In genomic region chr8:20122067-20122925, GRCm38 (mm10) we compare ENCODE assay signal across 8 mouse cellular contexts.
DNase-seq lines count a peak whose midpoint lies in the region; ATAC-seq and TF ChIP-seq lines count a peak whose summit lies in the region.
"Not testable (repeated sequence)": the region's sequence is repeated elsewhere in the genome, so short reads cannot be mapped to it uniquely, and the experiment has no call there.

No protein-coding gene starts in this region.

- peak; percentile 68; the same call in 1 of the 2 replicates for TF ChIP-seq POLR2A in bone marrow, adult 2 months (IDR thresholded peaks at IDR 0.05; ENCODE audit: borderline replicate concordance, control insufficient read depth, low read depth, low read length)
- TF ChIP-seq POLR2A in limb, embryonic 14.5 days (IDR thresholded peaks at IDR 0.05; ENCODE audit: borderline replicate concordance, extremely low read depth, insufficient read depth, insufficient read length), result 0 out of 2 replicates have a peak, but pooled peaks have one; percentile 44

- 9% methylated on average over 70 of the region's 72 CpGs for WGBS in bone marrow, adult 2 months
- 13% methylated on average over 64 of the region's 72 CpGs for WGBS in embryonic facial prominence, embryonic 15.5 days
- 16% methylated on average over 50 of the region's 72 CpGs for WGBS in limb, embryonic 14.5 days
- WGBS in midbrain, postnatal 0 days, result 16% methylated on average over 56 of the region's 72 CpGs

- not testable (repeated sequence) for H3K36me3 ChIP-seq in embryonic facial prominence, embryonic 15.5 days; limb, embryonic 14.5 days (ENCODE audit: control insufficient read depth, insufficient read depth, low read length); midbrain, postnatal 0 days (ENCODE audit: insufficient read depth, low read length)

- DNase-seq in 416B (ENCODE audit: low read depth), result peak; percentile 89
- DNase-seq in heart, adult 8-10 months (ENCODE audit: low spot score), result peak; percentile 100
- peak; percentile 100 for DNase-seq in kidney, adult 9 months
- DNase-seq in limb, embryonic 14.5 days (ENCODE audit: low spot score), result peak; percentile 94
- DNase-seq in midbrain, postnatal 0 days (ENCODE audit: low spot score), result peak; percentile 98
- peak; percentile 98 to 100 for DNase-seq in spleen, postnatal 14 days (ENCODE audit: low spot score in 2 of 2)

- H3K27ac ChIP-seq in bone marrow, adult 2 months (ENCODE audit: control insufficient read depth, insufficient read depth, low read depth, low read length, poor library complexity), result peak overlapping the region; percentile 64
- H3K27ac ChIP-seq in embryonic facial prominence, embryonic 15.5 days (replicated peaks), result peak overlapping the region; percentile 72; the same call in 1 of the 2 replicates
- peak overlapping the region; percentile 83 for H3K27ac ChIP-seq in limb, embryonic 14.5 days (replicated peaks; ENCODE audit: low read depth, low read length)
- H3K27ac ChIP-seq in midbrain, postnatal 0 days (ENCODE audit: low read depth, low read length), result peak overlapping the region; percentile 59; the same call in 1 of the 2 replicates

- not testable (repeated sequence) for H3K9me3 ChIP-seq in embryonic facial prominence, embryonic 15.5 days (replicated peaks); limb, embryonic 14.5 days (ENCODE audit: control insufficient read depth, low read length); midbrain, postnatal 0 days (ENCODE audit: low read length)

- TF ChIP-seq CTCF in bone marrow, adult 2 months (IDR thresholded peaks at IDR 0.05; ENCODE audit: control insufficient read depth, insufficient read depth, low read length), result peak; percentile 49; the same call in 1 of the 2 replicates
- TF ChIP-seq CTCF in midbrain, postnatal 0 days (IDR thresholded peaks at IDR 0.05), result peak; percentile 72

- not testable (repeated sequence) for H3K27me3 ChIP-seq in embryonic facial prominence, embryonic 15.5 days; limb, embryonic 14.5 days (ENCODE audit: control insufficient read depth, insufficient read depth, low read length); midbrain, postnatal 0 days (ENCODE audit: insufficient read depth, low read length)

- ATAC-seq in embryonic facial prominence, embryonic 15.5 days (ENCODE audit: insufficient number of reproducible peaks, low FRiP score, low TSS enrichment, low read depth), result peak; percentile 97
- ATAC-seq in limb, embryonic 14.5 days (ENCODE audit: low FRiP score, low read depth), result peak; percentile 99
- ATAC-seq in midbrain, postnatal 0 days (ENCODE audit: low FRiP score), result peak; percentile 100

- H3K4me2 ChIP-seq in embryonic facial prominence, embryonic 15.5 days (replicated peaks), result peak overlapping the region; percentile 36
- not testable (repeated sequence) for H3K4me2 ChIP-seq in limb, embryonic 14.5 days (replicated peaks; ENCODE audit: low read depth, low read length, severe bottlenecking)
- H3K4me2 ChIP-seq in midbrain, postnatal 0 days (ENCODE audit: low read depth, low read length, poor library complexity, severe bottlenecking), result peak overlapping the region; percentile 30; the same call in 1 of the 2 replicates

- H3K9ac ChIP-seq in embryonic facial prominence, embryonic 15.5 days, result peak overlapping the region; percentile 62
- H3K9ac ChIP-seq in limb, embryonic 14.5 days (ENCODE audit: low read depth, low read length, severe bottlenecking), result peak overlapping the region; percentile 86
- H3K9ac ChIP-seq in midbrain, postnatal 0 days (replicated peaks; ENCODE audit: low read length, poor library complexity, severe bottlenecking), result peak overlapping the region; percentile 69

- H3K4me1 ChIP-seq in bone marrow, adult 2 months (ENCODE audit: control insufficient read depth, insufficient read depth, low read length); embryonic facial prominence, embryonic 15.5 days; limb, embryonic 14.5 days (ENCODE audit: control insufficient read depth, insufficient read depth, low read length); midbrain, postnatal 0 days (ENCODE audit: insufficient read depth, low read length): not testable (repeated sequence)

- H3K4me3 ChIP-seq in bone marrow, adult 2 months (replicated peaks; ENCODE audit: control insufficient read depth, low read depth, low read length), result not testable (repeated sequence)
- H3K4me3 ChIP-seq in embryonic facial prominence, embryonic 15.5 days (replicated peaks), result peak overlapping the region; percentile 56
- peak overlapping the region; percentile 51 for H3K4me3 ChIP-seq in limb, embryonic 14.5 days (replicated peaks; ENCODE audit: low read length)
- peak overlapping the region; percentile 46 for H3K4me3 ChIP-seq in midbrain, postnatal 0 days (ENCODE audit: low read depth, low read length)
